Mouse (Mus musculus) hindbrain, embryonic 15.5 days (tissue): ENCODE measurements around the gene Rfc2. TPM values are rescaled to one million over a fixed set of nuclear protein-coding genes. Genes with fewer than 3 reads are reported as not detected.

Experiments used
- ATAC-seq: fragments of 200-750 bp; cut with Nextera tagmentation; 2 replicates; pipeline ENCODE4 v1.8.0; 2017; ENCODE audit warnings: low read depth, moderate number of reproducible peaks, moderate TSS enrichment; ENCODE audit not compliant: low FRiP score
- H3K27ac ChIP-seq: fragments of 300-500 bp; sonication (generic); replicated peaks from 2 replicates; pipeline ENCODE4 v1.5.1; 2015; ENCODE audit warnings: mild to moderate bottlenecking, inconsistent platforms
- H3K27me3 ChIP-seq: fragments of 300-500 bp; sonication (generic); 2 replicates; pipeline ENCODE4 v1.6.1; 2015; ENCODE audit warnings: control low read depth, inconsistent platforms
- H3K36me3 ChIP-seq: fragments of 300-500 bp; sonication (generic); 2 replicates; pipeline ENCODE4 v1.6.1; 2015; ENCODE audit warnings: control low read depth, inconsistent platforms
- H3K4me1 ChIP-seq: fragments of 300-500 bp; sonication (generic); replicated peaks from 2 replicates; pipeline ENCODE4 v1.6.1; 2015; ENCODE audit warnings: control low read depth, inconsistent platforms
- H3K4me2 ChIP-seq: fragments of 300-500 bp; sonication (generic); 2 replicates; pipeline ENCODE4 v1.6.1; 2015; ENCODE audit warnings: moderate library complexity, mild to moderate bottlenecking, inconsistent platforms
- H3K4me3 ChIP-seq: fragments of 300-500 bp; sonication (generic); 2 replicates; pipeline ENCODE4 v1.5.1; 2015; ENCODE audit warnings: mild to moderate bottlenecking, inconsistent platforms
- H3K9ac ChIP-seq: fragments of 300-500 bp; sonication (generic); 2 replicates; pipeline ENCODE4 v1.6.1; 2015; ENCODE audit warnings: inconsistent platforms
- H3K9me3 ChIP-seq: fragments of 300-500 bp; sonication (generic); 2 replicates; pipeline ENCODE4 v1.6.1; 2016; ENCODE audit warnings: control low read depth, inconsistent platforms
- WGBS: fragments of 180-500 bp; shearing (Covaris S2); methylation state at CpG from one replicate; pipeline ENCODE4 v1.1.7; 2015; 5-methylcytosine and 5-hydroxymethylcytosine counted together
- polyA plus RNA-seq: library from polyadenylated mRNA; unstranded; fragments of >200 nt; fragmentation: Nextera tagmentation; extraction: Ambion mirVana; gene quantifications from 2 replicates; pipeline ENCODE4 v1.2.1, GENCODE M21; 2015

Rfc2 gene
- polyA plus RNA-seq, 1 experiment from 2014 or later, result 194 TPM

DNA sequence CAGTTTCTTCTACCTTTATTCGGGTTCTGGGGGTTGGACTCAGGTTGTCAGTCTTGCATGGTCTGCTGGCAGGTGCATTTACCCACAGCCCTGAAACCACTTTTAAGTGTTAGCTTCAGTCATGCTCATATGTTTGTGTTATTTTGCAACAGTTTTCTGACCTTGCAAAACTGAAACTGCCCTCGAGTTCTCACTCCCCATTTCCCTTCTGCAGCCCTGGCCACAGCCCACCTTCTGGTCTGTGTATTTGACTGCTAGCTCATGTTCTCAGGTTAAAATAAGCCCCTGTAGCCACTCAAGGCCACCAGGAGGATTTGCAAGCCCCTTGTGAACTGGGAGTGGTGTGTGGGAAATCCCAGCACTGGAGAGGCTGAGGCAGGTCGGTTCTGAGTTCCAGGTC is 8.7 kb downstream of the Rfc2 start:
- H3K9ac ChIP-seq, result no peak overlapping the region
- H3K36me3 ChIP-seq, result peaks cover 16% of the 10 kb centered on the region
- no peaks in the 10 kb centered on the region for H3K27me3 ChIP-seq
- H3K4me3 ChIP-seq, result no peak overlapping the region
- H3K27ac ChIP-seq, result no peak overlapping the region
- H3K9me3 ChIP-seq, result no peaks in the 10 kb centered on the region
- no peak overlapping the region for H3K4me2 ChIP-seq
- ATAC-seq, result no peak
- 88% methylated on average over 3 of the region's 3 CpGs for WGBS
- H3K4me1 ChIP-seq, result no peaks in the 10 kb centered on the region

DNA sequence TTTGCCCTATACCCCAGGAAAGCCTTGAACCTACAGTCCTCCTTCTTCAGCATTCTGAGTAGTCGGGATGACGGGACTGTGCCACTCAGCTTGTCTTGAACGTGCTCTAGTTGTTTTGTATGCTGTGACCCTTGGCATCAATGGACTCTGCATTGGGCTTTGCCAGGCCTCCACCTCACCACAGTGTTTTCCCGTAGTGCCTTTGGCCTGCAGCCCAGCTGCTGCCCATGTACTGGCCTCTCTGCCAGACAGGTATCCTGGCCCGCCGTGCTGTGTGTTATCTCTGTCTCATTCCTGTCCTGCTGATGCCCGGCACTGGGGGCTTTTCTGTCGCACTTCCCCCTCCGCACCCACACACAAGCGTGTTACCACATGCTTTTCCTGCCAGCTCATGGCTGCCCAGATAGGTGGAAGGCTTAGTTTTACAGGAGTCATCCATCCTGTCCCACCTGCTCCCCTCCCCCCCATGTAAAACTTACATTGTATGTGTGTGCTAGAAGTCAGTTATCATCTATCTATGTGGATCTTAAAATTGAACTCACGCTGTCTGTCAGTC is 10.9 kb downstream of the Rfc2 start:
- no peak overlapping the region for H3K4me2 ChIP-seq
- H3K4me1 ChIP-seq, result no peaks in the 10 kb centered on the region
- WGBS, result 92% methylated on average over 11 of the region's 11 CpGs
- peaks cover 33% of the 10 kb centered on the region for H3K36me3 ChIP-seq
- no peak overlapping the region for H3K4me3 ChIP-seq
- H3K9me3 ChIP-seq, result no peaks in the 10 kb centered on the region
- no peaks in the 10 kb centered on the region for H3K27me3 ChIP-seq
- no peak overlapping the region for H3K27ac ChIP-seq
- ATAC-seq, result no peak
- no peak overlapping the region for H3K9ac ChIP-seq

DNA sequence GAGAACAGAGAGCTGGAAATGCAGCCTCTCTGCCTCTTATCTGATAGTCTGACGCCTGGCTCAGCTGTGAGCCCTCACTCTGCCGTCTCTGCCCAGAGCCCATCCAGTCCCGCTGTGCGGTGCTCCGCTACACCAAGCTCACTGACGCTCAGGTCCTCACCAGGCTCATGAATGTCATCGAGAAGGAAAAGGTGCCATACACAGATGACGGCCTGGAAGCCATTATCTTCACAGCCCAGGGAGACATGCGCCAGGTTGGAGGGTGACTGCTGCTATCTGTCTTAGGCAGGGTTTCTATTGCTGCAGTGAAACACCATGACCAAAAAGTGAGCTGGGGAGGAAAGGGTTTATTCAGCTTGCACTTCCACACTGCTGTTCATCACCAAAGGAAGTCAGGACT is 11.9 kb downstream of the Rfc2 start:
- Histone ChIP-seq H3K9ac (no peak overlapping the region), H3K36me3 (peaks cover 38% of the 10 kb centered on the region), H3K27ac (no peak overlapping the region), H3K9me3 (no peaks in the 10 kb centered on the region), H3K27me3 (no peaks in the 10 kb centered on the region), H3K4me1 (no peaks in the 10 kb centered on the region), H3K4me2 (no peak overlapping the region), H3K4me3 (no peak overlapping the region)
- WGBS, result 90% methylated on average over 9 of the region's 9 CpGs
- ATAC-seq, result no peak

DNA sequence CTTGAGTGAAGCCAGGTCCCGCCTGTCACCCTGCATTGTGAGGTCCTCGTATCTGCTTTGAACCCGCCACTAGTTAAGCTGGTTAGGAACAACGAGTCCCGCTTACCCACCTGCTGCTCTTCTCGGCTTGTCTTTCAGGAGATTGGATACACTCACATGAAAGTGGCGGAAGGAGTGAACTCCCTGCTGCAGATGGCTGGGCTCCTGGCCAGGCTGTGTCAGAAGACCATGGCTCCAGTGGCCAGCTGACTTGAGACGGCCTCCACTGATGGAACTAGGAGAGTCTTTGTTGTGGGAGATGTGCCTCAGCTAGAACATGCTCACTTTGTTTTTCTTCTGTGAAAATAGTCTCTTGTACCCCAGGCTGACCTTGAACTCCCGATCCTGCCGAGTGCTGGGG is 16.5 kb downstream of the Rfc2 start:
- no peaks in the 10 kb centered on the region for H3K4me1 ChIP-seq
- H3K27ac ChIP-seq, result no peak overlapping the region
- H3K9me3 ChIP-seq, result no peaks in the 10 kb centered on the region
- H3K27me3 ChIP-seq, result no peaks in the 10 kb centered on the region
- ATAC-seq, result no peak
- no peak overlapping the region for H3K4me3 ChIP-seq
- no peak overlapping the region for H3K9ac ChIP-seq
- 82% methylated on average over 10 of the region's 10 CpGs for WGBS
- no peak overlapping the region for H3K4me2 ChIP-seq
- peaks cover 46% of the 10 kb centered on the region for H3K36me3 ChIP-seq

DNA sequence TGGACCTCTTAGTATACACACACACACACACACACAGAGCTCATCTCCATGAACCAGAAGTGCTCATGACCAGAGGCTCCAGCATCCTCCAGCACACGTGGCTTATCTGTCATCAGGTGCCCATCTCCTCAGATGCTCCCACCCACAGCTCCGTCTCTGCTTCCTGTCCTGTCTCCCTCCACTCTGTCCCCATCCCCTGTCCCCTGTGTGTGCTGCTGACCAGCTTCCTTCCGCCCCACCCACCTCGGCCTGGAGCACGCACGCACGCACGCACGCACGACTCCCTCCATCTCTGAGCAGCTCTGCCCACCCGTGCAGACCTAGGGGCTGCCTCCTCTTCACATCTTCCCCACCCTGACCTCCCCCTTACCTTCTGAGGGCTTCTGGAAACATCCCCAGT is 23.2 kb downstream of the Rfc2 start:
- no peak overlapping the region for H3K4me2 ChIP-seq
- no peaks in the 10 kb centered on the region for H3K4me1 ChIP-seq
- 89% methylated on average over 11 of the region's 11 CpGs for WGBS
- no peak overlapping the region for H3K27ac ChIP-seq
- no peaks in the 10 kb centered on the region for H3K27me3 ChIP-seq
- H3K9ac ChIP-seq, result no peak overlapping the region
- no peak overlapping the region for H3K4me3 ChIP-seq
- 0 out of 2 replicates have a peak, but pooled peaks cover 4% of the 10 kb centered on the region for H3K36me3 ChIP-seq
- H3K9me3 ChIP-seq, result no peaks in the 10 kb centered on the region
- no peak for ATAC-seq

DNA sequence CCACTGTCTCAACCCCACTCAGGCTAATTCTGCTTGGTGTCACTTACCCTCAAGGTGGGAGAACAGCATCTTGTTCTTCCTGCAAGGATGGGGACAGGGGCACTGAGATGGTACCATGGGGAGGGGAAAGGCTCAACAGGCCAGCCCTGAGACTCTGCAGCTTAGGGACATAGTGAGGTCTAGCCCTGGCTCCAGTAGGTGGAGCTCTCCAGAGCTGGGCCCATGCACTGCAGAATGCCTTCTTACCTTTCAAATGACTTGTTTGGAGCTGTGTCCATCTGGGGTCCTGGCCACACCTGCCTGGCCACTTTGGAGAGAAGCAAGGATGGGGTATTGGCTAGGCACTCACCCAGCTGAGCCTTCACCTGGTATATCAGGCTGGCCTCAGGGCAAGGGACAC is 25.1 kb downstream of the Rfc2 start:
- Histone ChIP-seq H3K4me1 (no peaks in the 10 kb centered on the region), H3K9me3 (no peaks in the 10 kb centered on the region), H3K4me3 (no peak overlapping the region), H3K36me3 (no peaks in the 10 kb centered on the region), H3K9ac (no peak overlapping the region), H3K27me3 (no peaks in the 10 kb centered on the region), H3K27ac (no peak overlapping the region), H3K4me2 (no peak overlapping the region)
- ATAC-seq, result no peak

DNA sequence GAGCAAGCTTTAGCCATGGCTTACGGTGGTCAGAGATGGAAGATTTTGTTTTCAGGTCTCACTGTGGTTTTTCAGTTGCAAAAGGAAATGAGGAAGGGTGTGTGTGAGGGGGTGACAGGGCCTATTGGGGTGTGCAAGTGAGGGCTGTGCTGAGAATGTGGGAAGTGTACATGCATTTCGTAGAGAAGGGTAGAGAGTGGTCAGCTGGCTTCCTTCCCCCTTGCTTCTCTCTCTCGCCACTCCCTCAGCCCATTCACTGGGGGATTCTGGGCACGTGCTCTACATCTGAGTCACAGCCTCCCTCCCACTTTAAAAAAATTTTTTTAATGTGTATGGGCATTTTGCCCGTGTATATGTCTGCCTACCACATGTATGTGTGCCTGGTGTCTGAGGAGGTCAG is 26.0 kb downstream of the Rfc2 start:
- H3K36me3 ChIP-seq, result no peaks in the 10 kb centered on the region
- ATAC-seq, result no peak
- no peak overlapping the region for H3K4me3 ChIP-seq
- WGBS, result 69% methylated on average over 5 of the region's 5 CpGs
- no peak overlapping the region for H3K9ac ChIP-seq
- no peaks in the 10 kb centered on the region for H3K9me3 ChIP-seq
- H3K27me3 ChIP-seq, result no peaks in the 10 kb centered on the region
- H3K4me2 ChIP-seq, result no peak overlapping the region
- 0 out of 2 replicates have a peak, but pooled peaks cover 4% of the 10 kb centered on the region for H3K4me1 ChIP-seq
- H3K27ac ChIP-seq, result no peak overlapping the region

DNA sequence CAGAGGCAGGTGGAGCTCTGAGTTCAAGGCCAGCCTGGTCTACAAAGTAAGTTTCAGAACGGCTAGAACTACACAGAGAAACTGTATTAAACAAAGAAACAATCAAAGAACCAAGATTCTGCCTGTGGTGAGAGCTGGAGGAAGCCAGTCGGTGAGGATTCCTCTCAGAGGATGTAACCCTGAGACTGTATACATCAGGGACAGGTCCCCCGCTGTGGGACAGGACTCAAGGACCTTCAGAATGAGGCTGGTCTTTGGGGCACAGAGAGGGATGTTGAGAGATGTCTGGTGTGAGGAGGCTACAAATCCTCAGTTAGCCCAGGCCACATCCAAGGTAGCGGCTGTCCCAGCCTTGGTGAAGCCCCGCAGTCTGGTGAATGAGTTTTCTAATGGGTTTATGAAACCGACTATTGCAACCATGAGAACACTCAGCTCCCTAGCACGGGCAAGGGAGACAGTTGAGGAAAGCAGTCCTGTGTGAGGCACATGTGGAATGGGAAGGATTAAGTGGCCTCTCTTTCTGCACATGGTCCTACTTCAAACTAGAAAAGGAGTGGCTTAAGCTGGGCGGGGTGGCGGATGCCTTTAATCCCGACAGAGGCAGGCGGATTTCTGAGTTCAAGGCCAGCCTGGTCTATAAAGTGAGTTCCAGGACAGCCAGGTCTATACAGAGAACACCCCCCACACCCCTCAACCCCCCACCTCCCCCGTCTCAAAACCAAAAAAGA is 28.9 kb downstream of the Rfc2 start:
- no peaks in the 10 kb centered on the region for H3K27me3 ChIP-seq
- H3K9me3 ChIP-seq, result no peaks in the 10 kb centered on the region
- no peak overlapping the region for H3K27ac ChIP-seq
- 0 out of 2 replicates have a peak, but pooled peaks cover 6% of the 10 kb centered on the region for H3K4me1 ChIP-seq
- 83% methylated on average over 12 of the region's 12 CpGs for WGBS
- 0 out of 2 replicates have a peak, but pooled peaks cover 3% of the 10 kb centered on the region for H3K36me3 ChIP-seq
- H3K4me3 ChIP-seq, result no peak overlapping the region
- no peak overlapping the region for H3K9ac ChIP-seq
- no peak overlapping the region for H3K4me2 ChIP-seq
- no peak for ATAC-seq

DNA sequence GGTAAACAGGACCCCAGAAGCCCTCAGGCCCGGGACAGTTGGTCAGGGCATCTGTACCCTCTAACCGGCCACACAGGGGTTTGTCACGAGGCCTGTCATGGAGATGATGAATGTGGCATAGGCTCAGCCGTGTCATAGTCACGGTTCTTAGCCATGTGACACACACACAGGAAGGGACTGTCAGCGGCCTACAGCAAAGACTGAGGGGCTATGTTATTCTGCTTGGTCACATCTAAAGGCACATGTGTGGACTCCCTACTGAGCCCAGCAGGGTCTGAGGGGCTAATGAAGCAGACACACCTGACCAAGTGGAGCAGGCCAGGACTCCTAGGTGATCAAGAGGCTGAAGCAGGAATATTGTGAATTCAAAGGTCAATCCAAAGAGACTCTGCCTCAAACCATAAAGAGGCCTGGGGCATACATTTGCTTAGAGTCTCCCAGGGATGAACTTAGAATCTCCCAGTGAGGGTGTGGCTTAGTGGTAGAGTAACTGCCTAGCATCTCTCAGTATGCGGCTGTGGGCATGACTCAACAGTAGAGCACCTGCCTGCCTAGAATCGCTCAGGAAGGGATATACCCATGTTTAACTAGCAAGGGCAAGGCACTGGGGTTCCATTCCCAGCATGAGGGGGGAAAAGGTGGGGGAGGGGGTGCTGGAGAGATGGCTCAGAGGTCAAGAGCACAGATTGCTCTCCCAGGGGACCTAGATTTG is 30.8 kb downstream of the Rfc2 start:
- WGBS, result 47% methylated on average over 8 of the region's 8 CpGs
- 0 out of 2 replicates have a peak, but pooled peaks cover 3% of the 10 kb centered on the region for H3K36me3 ChIP-seq
- H3K4me1 ChIP-seq, result 0 out of 2 replicates have a peak, but pooled peaks cover 6% of the 10 kb centered on the region
- H3K9me3 ChIP-seq, result no peaks in the 10 kb centered on the region
- no peak overlapping the region for H3K9ac ChIP-seq
- no peak overlapping the region for H3K4me3 ChIP-seq
- peak overlapping the region; percentile 20; the same call in 1 of the 2 replicates for H3K27ac ChIP-seq
- H3K4me2 ChIP-seq, result no peak overlapping the region
- no peaks in the 10 kb centered on the region for H3K27me3 ChIP-seq
- peak; percentile 50; the same call in 1 of the 2 replicates for ATAC-seq

DNA sequence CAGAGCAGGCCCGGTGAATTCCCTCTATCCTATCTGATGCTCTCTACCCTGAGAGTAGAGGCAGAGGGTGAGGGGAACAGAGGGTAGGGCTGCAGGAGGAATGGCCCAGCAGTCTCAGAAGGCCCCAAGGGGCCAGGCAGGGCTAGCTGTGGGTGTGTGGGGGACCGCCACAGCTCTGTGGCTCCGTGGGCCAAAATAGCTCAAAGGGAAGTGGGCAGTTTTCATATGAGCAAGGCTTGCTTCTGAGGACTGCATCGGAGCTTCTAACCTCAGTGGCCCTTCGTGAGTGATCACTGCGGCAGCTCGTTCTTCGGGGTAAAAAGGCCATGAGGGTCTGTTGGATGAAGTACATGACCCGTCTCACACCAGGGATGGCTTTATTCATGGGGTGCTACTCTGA is 32.6 kb downstream of the Rfc2 start:
- ATAC-seq, result no peak
- Histone ChIP-seq H3K4me2 (no peak overlapping the region), H3K9ac (no peak overlapping the region), H3K27me3 (no peaks in the 10 kb centered on the region), H3K27ac (no peak overlapping the region), H3K9me3 (no peaks in the 10 kb centered on the region), H3K4me3 (no peak overlapping the region), H3K36me3 (peaks cover 12% of the 10 kb centered on the region), H3K4me1 (0 out of 2 replicates have a peak, but pooled peaks cover 6% of the 10 kb centered on the region)
- WGBS, result 86% methylated on average over 9 of the region's 9 CpGs

DNA sequence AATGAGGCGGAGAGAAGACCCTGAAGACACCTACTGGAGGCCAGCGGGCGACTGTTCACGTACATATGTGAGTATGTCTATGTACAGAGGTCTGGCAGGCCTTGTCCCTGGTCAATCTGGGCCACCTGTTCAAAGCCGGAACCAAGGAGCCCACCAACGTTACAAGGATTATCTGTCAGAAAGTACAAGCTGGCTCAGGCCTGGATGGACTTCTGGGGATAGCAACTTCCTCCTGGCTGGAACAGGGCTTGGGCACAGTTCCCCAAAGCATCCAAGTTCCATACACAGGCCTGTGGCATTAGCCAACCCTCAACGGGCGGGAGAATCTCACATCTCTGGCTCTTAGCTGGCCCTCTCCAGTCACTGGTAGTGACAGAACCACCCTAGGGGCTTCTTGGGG is 33.1 kb downstream of the Rfc2 start:
- Histone ChIP-seq H3K27me3 (no peaks in the 10 kb centered on the region), H3K36me3 (peaks cover 18% of the 10 kb centered on the region), H3K9me3 (no peaks in the 10 kb centered on the region), H3K27ac (no peak overlapping the region), H3K4me1 (0 out of 2 replicates have a peak, but pooled peaks cover 6% of the 10 kb centered on the region), H3K9ac (no peak overlapping the region), H3K4me3 (no peak overlapping the region), H3K4me2 (no peak overlapping the region)
- 93% methylated on average over 8 of the region's 8 CpGs for WGBS
- ATAC-seq, result no peak

DNA sequence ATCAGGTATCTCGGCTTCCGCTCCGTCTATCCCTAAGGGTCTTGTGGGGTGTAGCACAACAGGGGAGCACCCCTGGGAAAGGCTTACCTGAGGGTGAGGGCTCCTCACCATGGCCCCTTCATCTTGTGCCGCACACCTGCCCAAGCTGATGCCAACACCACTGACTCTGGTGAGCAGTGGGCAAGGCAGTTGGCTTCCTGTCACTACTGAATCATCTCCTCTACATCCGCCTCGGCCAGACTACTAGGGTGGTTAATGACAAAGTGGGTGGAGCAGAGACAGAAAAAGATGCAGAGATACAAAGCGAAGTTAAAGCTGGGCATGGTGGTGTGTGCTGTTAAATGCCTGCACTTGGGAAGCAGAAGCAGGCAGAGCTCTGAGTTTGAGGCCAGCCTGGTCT is 33.6 kb downstream of the Rfc2 start, which contains the start of gene Lat2:
TSS of gene Lat2 (minus strand) at position 224 of the 400 bp plus-strand sequence.
- Histone ChIP-seq H3K27ac (no peak within 1 kb of the TSS), H3K4me2 (no peak within 1 kb of the TSS), H3K9ac (no peak within 1 kb of the TSS), H3K27me3 (no peaks in the 10 kb centered on the region), H3K4me1 (0 out of 2 replicates have a peak, but pooled peaks cover 6% of the 10 kb centered on the region), H3K4me3 (no peak within 1 kb of the TSS), H3K9me3 (no peaks in the 10 kb centered on the region), H3K36me3 (peaks cover 23% of the 10 kb centered on the region)
- no peak for ATAC-seq
- WGBS, result 88% methylated on average over 7 of the region's 7 CpGs
